Mouse (Mus musculus): Measurements from ENCODE around the gene Plxdc2.

The Plxdc2 gene

GRCm38 (mm10) chr2:16356106-16356818 lies at the start of gene Plxdc2:
Gene Plxdc2, plus strand, starts transcription at chr2:16356304.
- peak in 1 of 2 experiments; percentile 7 for DNase-seq (ENCODE audit: low spot score in 2 of 2)

GRCm38 (mm10) chr2:16310387-16310786 lies 45.7 kb upstream of the Plxdc2 start:
- no peak for DNase-seq (ENCODE audit: low spot score in 2 of 2)

GRCm38 (mm10) chr2:16312400-16313070 lies 43.6 kb upstream of the Plxdc2 start:
- DNase-seq (ENCODE audit: low spot score in 2 of 2): no peak

- DNase-seq (ENCODE audit: low spot score in 2 of 2): no peak
Measured at GRCm38 (mm10) chr2:16335194-16335781, 20.8 kb upstream of the Plxdc2 start.

GRCm38 (mm10) chr2:16344564-16344963 lies 11.5 kb upstream of the Plxdc2 start:
- no peak for DNase-seq (ENCODE audit: low spot score in 2 of 2)

- DNase-seq (ENCODE audit: low spot score in 2 of 2): no peak
Measured at GRCm38 (mm10) chr2:16351106-16351505, 5.0 kb upstream of the Plxdc2 start.

GRCm38 (mm10) chr2:16355611-16356105 lies 446 bp upstream of the Plxdc2 start:
- peak in 1 of 2 experiments; percentile 3 for DNase-seq (ENCODE audit: low spot score in 2 of 2)

GRCm38 (mm10) chr2:16356921-16357837 lies 1.1 kb downstream of the Plxdc2 start:
- no peak for DNase-seq (ENCODE audit: low spot score in 2 of 2)

GRCm38 (mm10) chr2:16357946-16358345 lies 1.8 kb downstream of the Plxdc2 start:
- DNase-seq (ENCODE audit: low spot score in 2 of 2): no peak

GRCm38 (mm10) chr2:16359341-16359928 lies 3.3 kb downstream of the Plxdc2 start:
- no peak for DNase-seq (ENCODE audit: low spot score in 2 of 2)

GRCm38 (mm10) chr2:16364749-16365148 lies 8.6 kb downstream of the Plxdc2 start:
- DNase-seq (ENCODE audit: low spot score in 2 of 2): no peak

GRCm38 (mm10) chr2:16365830-16366401 lies 9.8 kb downstream of the Plxdc2 start:
- DNase-seq (ENCODE audit: low spot score in 2 of 2): no peak

GRCm38 (mm10) chr2:16370419-16370818 lies 14.3 kb downstream of the Plxdc2 start:
- DNase-seq (ENCODE audit: low spot score in 2 of 2): no peak

- DNase-seq (ENCODE audit: low spot score in 2 of 2): no peak
Measured at GRCm38 (mm10) chr2:16374288-16374687, 18.2 kb downstream of the Plxdc2 start.

GRCm38 (mm10) chr2:16386206-16386605 lies 30.1 kb downstream of the Plxdc2 start:
- DNase-seq (ENCODE audit: low spot score in 2 of 2): no peak

GRCm38 (mm10) chr2:16386692-16387091 lies 30.6 kb downstream of the Plxdc2 start:
- DNase-seq (ENCODE audit: low spot score in 2 of 2): no peak

- DNase-seq (ENCODE audit: low spot score in 2 of 2): no peak
Measured at GRCm38 (mm10) chr2:16387787-16388186, 31.7 kb downstream of the Plxdc2 start.

GRCm38 (mm10) chr2:16397501-16397900 lies 41.4 kb downstream of the Plxdc2 start:
- DNase-seq (ENCODE audit: low spot score in 2 of 2): no peak

- DNase-seq (ENCODE audit: low spot score in 2 of 2): no peak
Measured at GRCm38 (mm10) chr2:16398006-16398405, 41.9 kb downstream of the Plxdc2 start.

GRCm38 (mm10) chr2:16398896-16399295 lies 42.8 kb downstream of the Plxdc2 start:
- no peak for DNase-seq (ENCODE audit: low spot score in 2 of 2)

- DNase-seq (ENCODE audit: low spot score in 2 of 2): no peak
Measured at GRCm38 (mm10) chr2:16406508-16406907, 50.4 kb downstream of the Plxdc2 start.
